Mouse (Mus musculus): ENCODE data around the gene Uggt2.

GRCm38 (mm10) chr14:119007103-119007951, 91.9 kb downstream of the Uggt2 start:
- no peak for TF ChIP-seq CTCF (IDR thresholded peaks at IDR 0.05; ENCODE audit: borderline replicate concordance, insufficient read depth, low read length)
- TF ChIP-seq POLR2A (IDR thresholded peaks at IDR 0.05; ENCODE audit: low read depth, low read length): peak; percentile 61
